Mouse (Mus musculus): ENCODE data around the gene Srcin1. TPM values are rescaled to one million over a fixed set of nuclear protein-coding genes. Genes with fewer than 3 reads are reported as not detected.

Gene Srcin1
- polyA plus RNA-seq, 1 experiment = 0.18 TPM

GRCm38 (mm10) chr11:97571266-97572088 is 4.5 kb downstream of the Srcin1 start:
- no peak overlapping the region for H3K27ac ChIP-seq (ENCODE audit: insufficient read depth, low read length)
- H3K4me1 ChIP-seq (ENCODE audit: control insufficient read depth, insufficient read depth, low read length) = no peaks in the 10 kb centered on the region
- TF ChIP-seq POLR2A (IDR thresholded peaks at IDR 0.05; ENCODE audit: low read depth, low read length) = no peak
- no peak overlapping the region for H3K4me3 ChIP-seq (ENCODE audit: insufficient read depth, low read length)

- TF ChIP-seq CTCF (IDR thresholded peaks at IDR 0.05; ENCODE audit: borderline replicate concordance, insufficient read depth, low read length) (no peak), POLR2A (IDR thresholded peaks at IDR 0.05; ENCODE audit: low read depth, low read length) (no peak)
- no peak overlapping the region for H3K4me3 ChIP-seq (ENCODE audit: insufficient read depth, low read length)
- H3K4me1 ChIP-seq (ENCODE audit: control insufficient read depth, insufficient read depth, low read length) = no peaks in the 10 kb centered on the region
- no peak overlapping the region for H3K27ac ChIP-seq (ENCODE audit: insufficient read depth, low read length)
These were observed 5.4 kb downstream of the Srcin1 start for GRCm38 (mm10) chr11:97570493-97571137.

GRCm38 (mm10) chr11:97569806-97570205 is 6.2 kb downstream of the Srcin1 start:
- Histone ChIP-seq H3K27ac (ENCODE audit: insufficient read depth, low read length) (no peak overlapping the region), H3K4me1 (ENCODE audit: control insufficient read depth, insufficient read depth, low read length) (no peaks in the 10 kb centered on the region), H3K4me3 (ENCODE audit: insufficient read depth, low read length) (no peak overlapping the region)
- TF ChIP-seq CTCF (IDR thresholded peaks at IDR 0.05; ENCODE audit: borderline replicate concordance, insufficient read depth, low read length) (no peak), POLR2A (IDR thresholded peaks at IDR 0.05; ENCODE audit: low read depth, low read length) (no peak)

GRCm38 (mm10) chr11:97569301-97569724 is 6.7 kb downstream of the Srcin1 start:
- Histone ChIP-seq H3K27ac (ENCODE audit: insufficient read depth, low read length) (no peak overlapping the region), H3K4me1 (ENCODE audit: control insufficient read depth, insufficient read depth, low read length) (no peaks in the 10 kb centered on the region), H3K4me3 (ENCODE audit: insufficient read depth, low read length) (no peak overlapping the region)
- TF ChIP-seq POLR2A (IDR thresholded peaks at IDR 0.05; ENCODE audit: low read depth, low read length) (no peak), CTCF (IDR thresholded peaks at IDR 0.05; ENCODE audit: borderline replicate concordance, insufficient read depth, low read length) (no peak)

- H3K4me1 ChIP-seq (ENCODE audit: control insufficient read depth, insufficient read depth, low read length) = no peaks in the 10 kb centered on the region
- no peak overlapping the region for H3K27ac ChIP-seq (ENCODE audit: insufficient read depth, low read length)
- no peak overlapping the region for H3K4me3 ChIP-seq (ENCODE audit: insufficient read depth, low read length)
- TF ChIP-seq CTCF (IDR thresholded peaks at IDR 0.05; ENCODE audit: borderline replicate concordance, insufficient read depth, low read length) (no peak), POLR2A (IDR thresholded peaks at IDR 0.05; ENCODE audit: low read depth, low read length) (no peak)
These were observed 7.3 kb downstream of the Srcin1 start for GRCm38 (mm10) chr11:97568729-97569128.

- Histone ChIP-seq H3K4me1 (ENCODE audit: control insufficient read depth, insufficient read depth, low read length) (no peaks in the 10 kb centered on the region), H3K4me3 (ENCODE audit: insufficient read depth, low read length) (no peak overlapping the region), H3K27ac (ENCODE audit: insufficient read depth, low read length) (no peak overlapping the region)
- TF ChIP-seq CTCF (IDR thresholded peaks at IDR 0.05; ENCODE audit: borderline replicate concordance, insufficient read depth, low read length) = no peak
- no peak for TF ChIP-seq POLR2A (IDR thresholded peaks at IDR 0.05; ENCODE audit: low read depth, low read length)
These were observed 8.5 kb downstream of the Srcin1 start for GRCm38 (mm10) chr11:97567480-97567879.

GRCm38 (mm10) chr11:97566551-97566950 is 9.4 kb downstream of the Srcin1 start:
- Histone ChIP-seq H3K27ac (ENCODE audit: insufficient read depth, low read length) (no peak overlapping the region), H3K4me3 (ENCODE audit: insufficient read depth, low read length) (no peak overlapping the region), H3K4me1 (ENCODE audit: control insufficient read depth, insufficient read depth, low read length) (no peaks in the 10 kb centered on the region)
- TF ChIP-seq CTCF (IDR thresholded peaks at IDR 0.05; ENCODE audit: borderline replicate concordance, insufficient read depth, low read length) = no peak
- TF ChIP-seq POLR2A (IDR thresholded peaks at IDR 0.05; ENCODE audit: low read depth, low read length) = no peak

GRCm38 (mm10) chr11:97563730-97564129 is 12.3 kb downstream of the Srcin1 start:
- H3K4me3 ChIP-seq (ENCODE audit: insufficient read depth, low read length) = no peak overlapping the region
- TF ChIP-seq POLR2A (IDR thresholded peaks at IDR 0.05; ENCODE audit: low read depth, low read length) = no peak
- no peak for TF ChIP-seq CTCF (IDR thresholded peaks at IDR 0.05; ENCODE audit: borderline replicate concordance, insufficient read depth, low read length)
- no peaks in the 10 kb centered on the region for H3K4me1 ChIP-seq (ENCODE audit: control insufficient read depth, insufficient read depth, low read length)
- H3K27ac ChIP-seq (ENCODE audit: insufficient read depth, low read length) = no peak overlapping the region

GRCm38 (mm10) chr11:97562536-97562935 is 13.4 kb downstream of the Srcin1 start:
- Histone ChIP-seq H3K4me3 (ENCODE audit: insufficient read depth, low read length) (no peak overlapping the region), H3K4me1 (ENCODE audit: control insufficient read depth, insufficient read depth, low read length) (no peaks in the 10 kb centered on the region), H3K27ac (ENCODE audit: insufficient read depth, low read length) (no peak overlapping the region)
- no peak for TF ChIP-seq POLR2A (IDR thresholded peaks at IDR 0.05; ENCODE audit: low read depth, low read length)
- no peak for TF ChIP-seq CTCF (IDR thresholded peaks at IDR 0.05; ENCODE audit: borderline replicate concordance, insufficient read depth, low read length)

All from embryonic fibroblast, embryonic 13.5 days (primary cell).